Mouse (Mus musculus) forebrain, embryonic 13.5 days (tissue): ENCODE results near the gene Eif5a2. TPM values are rescaled to one million over a fixed set of nuclear protein-coding genes. Genes with fewer than 3 reads are reported as not detected.

Experiments
- ATAC-seq: fragments of 200-750 bp; cut with Nextera tagmentation; 2 replicates; pipeline ENCODE4 v1.8.0; 2017
- H3K27ac ChIP-seq: fragments of 300-500 bp; sonication (generic); 2 replicates; pipeline ENCODE4 v1.5.1; 2015; ENCODE audit warnings: inconsistent platforms, mild to moderate bottlenecking, moderate library complexity
- H3K27me3 ChIP-seq: fragments of 300-500 bp; sonication (generic); 2 replicates; pipeline ENCODE4 v1.6.1; 2015; ENCODE audit warnings: mild to moderate bottlenecking, inconsistent platforms
- H3K36me3 ChIP-seq: fragments of 300-500 bp; sonication (generic); 2 replicates; pipeline ENCODE4 v1.6.1; 2015; ENCODE audit warnings: mild to moderate bottlenecking, inconsistent platforms; ENCODE audit not compliant: poor library complexity, severe bottlenecking
- H3K4me1 ChIP-seq: fragments of 300-500 bp; sonication (generic); 2 replicates; pipeline ENCODE4 v1.6.1; 2015; ENCODE audit warnings: inconsistent platforms
- H3K4me2 ChIP-seq: fragments of 300-500 bp; sonication (generic); 2 replicates; pipeline ENCODE4 v1.6.1; 2015; ENCODE audit warnings: inconsistent platforms, mild to moderate bottlenecking, moderate library complexity
- H3K4me3 ChIP-seq: fragments of 300-500 bp; sonication (generic); 2 replicates; pipeline ENCODE4 v1.5.1; 2015; ENCODE audit warnings: mild to moderate bottlenecking, inconsistent platforms
- H3K9ac ChIP-seq: fragments of 300-500 bp; sonication (generic); 2 replicates; pipeline ENCODE4 v1.6.1; 2015; ENCODE audit warnings: mild to moderate bottlenecking, inconsistent platforms
- H3K9me3 ChIP-seq: fragments of 300-500 bp; sonication (generic); replicated peaks from 2 replicates; pipeline ENCODE4 v1.6.1; 2016; ENCODE audit warnings: inconsistent platforms
- WGBS: fragments of 180-500 bp; shearing (Covaris S2); methylation state at CpG from one replicate; pipeline ENCODE4 v1.1.7; 2015; 5-methylcytosine and 5-hydroxymethylcytosine counted together
- polyA plus RNA-seq: library from polyadenylated mRNA; unstranded; fragments of >200 nt; fragmentation: Nextera tagmentation; extraction: Ambion mirVana; gene quantifications from 2 replicates; pipeline ENCODE4 v1.2.1, GENCODE M21; 2015

Gene Eif5a2
- polyA plus RNA-seq, 1 experiment from 2014 or later = 6.9 TPM

- ATAC-seq = peak; percentile 51; the same call in 1 of the 2 replicates
- H3K36me3 ChIP-seq = 0 out of 2 replicates have a peak, but pooled peaks cover 4% of the 10 kb centered on the region
- no peak overlapping the region for H3K9ac ChIP-seq
- no peak overlapping the region for H3K27ac ChIP-seq
- H3K9me3 ChIP-seq = no peaks in the 10 kb centered on the region
- no peaks in the 10 kb centered on the region for H3K4me1 ChIP-seq
- H3K27me3 ChIP-seq = no peaks in the 10 kb centered on the region
- H3K4me2 ChIP-seq = no peak overlapping the region
- no peak overlapping the region for H3K4me3 ChIP-seq
- WGBS = 11% methylated on average over 4 of the region's 4 CpGs
These were observed 33.3 kb downstream of the Eif5a2 start for GRCm38 (mm10) chr3:28814361-28814760.

GRCm38 (mm10) chr3:28816010-28816540 is 35.0 kb downstream of the Eif5a2 start:
- Histone ChIP-seq H3K4me3 (no peak overlapping the region), H3K4me2 (no peak overlapping the region), H3K27me3 (no peaks in the 10 kb centered on the region), H3K4me1 (no peaks in the 10 kb centered on the region), H3K27ac (no peak overlapping the region), H3K9me3 (no peaks in the 10 kb centered on the region), H3K9ac (no peak overlapping the region), H3K36me3 (no peaks in the 10 kb centered on the region)
- ATAC-seq = no peak
- 78% methylated on average over 4 of the region's 4 CpGs for WGBS

GRCm38 (mm10) chr3:28826272-28826671 is 45.2 kb downstream of the Eif5a2 start:
- no peak overlapping the region for H3K4me2 ChIP-seq
- no peaks in the 10 kb centered on the region for H3K36me3 ChIP-seq
- H3K9ac ChIP-seq = no peak overlapping the region
- no peak for ATAC-seq
- no peaks in the 10 kb centered on the region for H3K27me3 ChIP-seq
- no peak overlapping the region for H3K27ac ChIP-seq
- 91% methylated on average over 1 of the region's 1 CpGs for WGBS
- no peak overlapping the region for H3K4me3 ChIP-seq
- no peaks in the 10 kb centered on the region for H3K9me3 ChIP-seq
- no peaks in the 10 kb centered on the region for H3K4me1 ChIP-seq

- no peak for ATAC-seq
- Histone ChIP-seq H3K4me1 (no peaks in the 10 kb centered on the region), H3K4me2 (no peak overlapping the region), H3K9me3 (no peaks in the 10 kb centered on the region), H3K27me3 (no peaks in the 10 kb centered on the region), H3K36me3 (no peaks in the 10 kb centered on the region), H3K4me3 (no peak overlapping the region), H3K9ac (no peak overlapping the region), H3K27ac (no peak overlapping the region)
- 88% methylated on average over 2 of the region's 2 CpGs for WGBS
These were observed 46.5 kb downstream of the Eif5a2 start for GRCm38 (mm10) chr3:28827605-28828004.

GRCm38 (mm10) chr3:28829454-28829853 is 48.4 kb downstream of the Eif5a2 start:
- Histone ChIP-seq H3K27ac (no peak overlapping the region), H3K4me1 (no peaks in the 10 kb centered on the region), H3K4me2 (no peak overlapping the region), H3K36me3 (no peaks in the 10 kb centered on the region), H3K9ac (no peak overlapping the region), H3K27me3 (no peaks in the 10 kb centered on the region), H3K9me3 (no peaks in the 10 kb centered on the region), H3K4me3 (no peak overlapping the region)
- ATAC-seq = no peak
- WGBS = 86% methylated on average over 2 of the region's 2 CpGs

GRCm38 (mm10) chr3:28836796-28837371 is 55.8 kb downstream of the Eif5a2 start:
- 91% methylated on average over 2 of the region's 2 CpGs for WGBS
- Histone ChIP-seq H3K9me3 (no peaks in the 10 kb centered on the region), H3K27me3 (no peaks in the 10 kb centered on the region), H3K4me2 (no peak overlapping the region), H3K27ac (no peak overlapping the region), H3K36me3 (no peaks in the 10 kb centered on the region), H3K4me3 (no peak overlapping the region), H3K9ac (no peak overlapping the region), H3K4me1 (0 out of 2 replicates have a peak, but pooled peaks cover under 1% of the 10 kb centered on the region)
- ATAC-seq = no peak

- Histone ChIP-seq H3K36me3 (no peaks in the 10 kb centered on the region), H3K9ac (no peak overlapping the region), H3K4me3 (no peak overlapping the region), H3K27ac (no peak overlapping the region), H3K9me3 (no peaks in the 10 kb centered on the region), H3K4me2 (no peak overlapping the region), H3K4me1 (0 out of 2 replicates have a peak, but pooled peaks cover 8% of the 10 kb centered on the region), H3K27me3 (no peaks in the 10 kb centered on the region)
- 15% methylated on average over 3 of the region's 3 CpGs for WGBS
- peak; percentile 68; the same call in 1 of the 2 replicates for ATAC-seq
These were observed 61.0 kb downstream of the Eif5a2 start for GRCm38 (mm10) chr3:28841886-28842649.

GRCm38 (mm10) chr3:28843231-28843630 is 62.2 kb downstream of the Eif5a2 start:
- Histone ChIP-seq H3K9me3 (no peaks in the 10 kb centered on the region), H3K4me1 (0 out of 2 replicates have a peak, but pooled peaks cover 8% of the 10 kb centered on the region), H3K4me3 (no peak overlapping the region), H3K36me3 (no peaks in the 10 kb centered on the region), H3K27me3 (no peaks in the 10 kb centered on the region), H3K9ac (no peak overlapping the region), H3K27ac (no peak overlapping the region), H3K4me2 (no peak overlapping the region)
- WGBS = 37% methylated on average over 8 of the region's 8 CpGs
- no peak for ATAC-seq

GRCm38 (mm10) chr3:28847115-28847514 is 66.0 kb downstream of the Eif5a2 start:
- ATAC-seq = no peak

More at GRCm38 (mm10) chr3:28847115-28847514, 66.0 kb downstream of the Eif5a2 start:
- Histone ChIP-seq H3K4me1 (0 out of 2 replicates have a peak, but pooled peaks cover 5% of the 10 kb centered on the region), H3K4me3 (no peak overlapping the region), H3K9ac (no peak overlapping the region), H3K27ac (no peak overlapping the region), H3K36me3 (no peaks in the 10 kb centered on the region), H3K9me3 (no peaks in the 10 kb centered on the region), H3K4me2 (no peak overlapping the region), H3K27me3 (no peaks in the 10 kb centered on the region)

Other genes starting within 250 kb of the Eif5a2 start
- gene Slc2a2, start 83.4 kb upstream of the Eif5a2 start, polyA plus RNA-seq = 0.03 and 0.10 TPM in 2 replicates
- gene Rpl22l1, start 24.2 kb downstream of the Eif5a2 start, polyA plus RNA-seq = 257 and 318 TPM in 2 replicates
- gene Gm1527, start 111.3 kb downstream of the Eif5a2 start, polyA plus RNA-seq = not detected in 2 replicates